Mouse (Mus musculus) thymus, postnatal 25 days (tissue): ENCODE data around the gene Efcab6.

ENCODE experiments used
- DNase-seq: peaks from one replicate; pipeline ENCODE4 v3.0.0; 2022

Efcab6 gene

DNA sequence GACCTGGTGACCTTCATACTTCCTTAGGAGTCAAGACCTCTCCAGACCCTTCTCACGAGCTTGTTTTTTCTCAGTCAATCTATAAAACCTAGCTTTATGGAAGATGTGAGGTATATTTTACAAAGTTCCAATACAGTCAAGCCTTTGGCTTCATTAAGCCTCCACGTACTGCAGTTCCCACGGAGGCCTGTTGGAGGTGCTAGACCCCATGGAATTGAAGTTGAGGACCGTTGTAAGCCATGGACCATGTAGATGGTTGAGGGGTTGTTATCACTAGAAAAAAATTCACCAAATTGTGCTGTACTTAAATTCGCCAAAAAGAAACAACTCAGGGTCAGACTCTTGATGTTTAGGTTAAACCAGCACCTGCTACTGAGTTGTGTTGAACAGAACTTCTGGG lies 9.1 kb downstream of the Efcab6 start:
- DNase-seq: no peak

DNA sequence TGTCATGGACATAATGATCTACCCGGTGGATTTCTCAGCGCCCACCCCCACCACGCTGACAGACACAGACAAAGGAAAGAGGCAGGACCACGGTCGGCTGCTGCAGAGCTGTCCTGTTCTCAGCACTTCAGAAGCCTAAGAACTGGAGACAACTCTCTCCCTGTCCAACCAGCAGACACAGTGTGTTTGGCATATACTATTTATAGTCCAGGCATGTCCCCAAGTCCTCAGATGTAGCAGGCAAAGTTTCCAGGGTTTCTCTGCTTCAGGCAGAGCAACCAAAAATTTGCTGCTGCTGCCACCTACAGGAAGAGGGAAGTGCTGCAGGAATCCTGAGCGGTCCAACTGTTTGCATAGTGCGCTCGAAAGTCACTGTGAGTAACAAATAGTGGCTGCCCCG lies 11.3 kb downstream of the Efcab6 start:
- DNase-seq: peak; percentile 35

DNA sequence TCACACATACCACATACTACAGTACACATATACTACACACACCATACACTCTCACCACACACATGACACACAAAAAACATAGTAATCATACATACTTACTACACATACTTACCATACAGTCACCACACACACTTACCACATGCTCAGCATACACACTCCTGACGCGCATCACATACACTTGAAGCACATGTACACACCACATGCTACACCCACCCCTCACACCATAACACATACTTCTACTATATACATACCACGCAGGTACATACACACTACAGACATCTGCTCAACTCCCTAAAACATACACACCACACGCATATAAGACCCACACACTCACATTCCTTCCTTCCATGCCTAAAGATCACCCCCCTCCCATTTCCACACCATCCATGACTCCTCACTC lies 11.9 kb downstream of the Efcab6 start:
- DNase-seq: no peak

DNA sequence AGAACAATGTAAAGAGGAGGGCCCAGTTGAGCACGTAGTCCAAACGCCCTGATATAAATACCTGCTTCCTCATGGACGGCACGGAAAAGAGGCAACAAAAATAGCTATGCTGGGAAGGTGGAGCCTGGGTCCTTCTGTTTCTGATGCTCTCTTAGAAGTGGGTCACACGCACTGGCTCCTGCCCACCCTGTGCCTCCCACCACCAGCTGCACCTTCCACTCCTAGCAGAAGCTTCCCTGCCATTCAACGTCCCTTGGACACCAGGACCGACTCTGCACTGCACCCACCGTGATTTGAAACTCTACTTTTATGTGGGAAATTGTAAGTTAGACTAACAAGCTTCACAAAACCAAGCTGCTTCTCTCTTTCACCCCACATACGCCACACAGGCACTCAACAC lies 12.8 kb downstream of the Efcab6 start:
- no peak for DNase-seq

DNA sequence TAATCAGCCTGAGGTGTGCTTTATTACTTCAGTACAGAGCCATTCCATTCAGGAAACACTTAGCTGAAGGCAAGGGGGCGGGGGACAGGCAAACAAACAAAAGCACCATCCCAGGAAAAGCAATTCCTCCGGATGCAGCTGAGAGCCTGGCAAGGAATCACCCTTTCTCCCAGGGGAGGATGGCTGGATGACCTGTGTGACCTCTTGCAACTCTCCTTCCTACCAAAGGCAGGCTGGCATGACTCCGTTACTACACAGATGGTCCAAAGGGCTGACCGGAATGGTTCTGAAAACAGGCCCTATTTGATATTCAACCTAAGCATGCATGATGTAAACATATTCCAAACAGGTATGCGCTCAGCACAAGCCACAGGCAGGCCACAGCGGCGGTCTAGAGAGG lies 15.6 kb downstream of the Efcab6 start:
- DNase-seq: no peak

DNA sequence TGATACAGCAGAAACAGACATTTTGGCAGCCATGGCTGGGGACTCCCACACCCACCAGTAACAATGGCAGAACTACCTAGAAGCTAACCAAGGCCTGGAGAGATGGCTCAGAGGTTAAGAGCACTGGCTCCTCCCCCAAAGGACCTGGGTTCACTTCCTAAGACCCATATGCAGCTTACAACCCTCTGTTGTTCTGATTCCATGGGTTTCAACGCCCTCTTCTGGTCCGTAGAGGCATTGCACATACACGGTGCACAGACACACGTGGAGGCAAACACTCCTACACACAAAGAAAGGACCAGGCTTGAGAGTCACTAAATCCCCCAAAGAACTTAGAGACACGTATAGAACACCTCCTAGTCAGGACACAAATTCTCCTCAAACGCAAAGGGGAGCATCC lies 19.6 kb downstream of the Efcab6 start:
- no peak for DNase-seq

DNA sequence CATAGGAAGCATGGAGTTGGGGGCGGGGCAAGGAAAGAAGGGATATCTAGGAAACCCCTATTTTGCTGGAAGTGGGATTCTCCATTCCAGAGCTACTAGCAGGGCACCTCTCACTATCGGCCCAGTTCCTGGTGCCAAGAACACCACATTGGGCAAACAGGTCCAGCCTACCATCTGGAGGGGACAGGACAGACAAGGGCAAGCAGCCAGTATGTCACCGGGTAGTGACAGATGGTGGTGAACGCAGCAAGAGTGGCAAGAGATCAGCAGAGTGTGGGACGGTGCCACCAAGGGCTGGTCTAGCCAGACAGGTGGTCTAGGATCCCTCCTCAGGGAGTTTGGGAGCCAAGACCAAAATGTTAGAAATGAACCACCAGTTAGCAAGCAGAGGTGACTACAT lies 28.1 kb downstream of the Efcab6 start:
- no peak for DNase-seq

DNA sequence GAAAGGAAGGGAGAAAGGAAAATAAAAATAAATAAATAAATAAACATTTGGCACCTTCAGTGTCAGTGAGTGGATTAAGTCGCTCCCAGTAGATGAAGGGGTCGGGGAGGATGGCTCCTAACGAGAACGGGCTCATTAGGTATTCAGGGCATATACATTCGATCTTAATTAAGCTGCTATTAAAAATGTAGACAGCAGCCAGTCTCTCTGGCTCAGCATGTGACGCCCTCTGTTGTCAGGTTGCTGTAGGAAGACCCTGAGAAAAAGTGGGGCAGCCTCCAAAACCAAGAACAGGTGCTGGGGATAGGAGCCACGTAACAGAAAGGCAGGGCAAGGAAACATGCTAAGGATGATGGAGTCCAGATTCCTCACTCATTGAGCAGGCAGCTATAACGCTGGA lies 39.5 kb downstream of the Efcab6 start:
- no peak for DNase-seq

DNA sequence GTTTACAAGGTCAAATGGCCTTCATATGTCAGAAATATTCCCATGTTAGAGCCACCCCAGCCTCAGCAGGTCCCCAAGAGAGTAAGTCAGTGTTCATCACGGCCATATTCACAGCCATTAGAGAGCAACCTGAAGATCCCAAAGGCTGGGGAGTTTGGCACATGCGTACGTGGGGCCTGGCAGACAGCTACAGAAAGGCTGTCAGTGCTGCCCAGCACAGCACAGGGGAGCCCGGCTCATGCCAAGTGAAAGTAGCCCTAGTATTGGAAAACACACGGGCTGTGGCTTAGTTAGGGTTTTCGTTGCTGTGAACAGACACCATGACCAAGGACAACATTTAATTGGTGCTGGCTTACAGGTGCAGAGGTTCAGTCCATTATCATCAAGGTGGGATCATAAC lies 40.3 kb downstream of the Efcab6 start:
- no peak for DNase-seq

DNA sequence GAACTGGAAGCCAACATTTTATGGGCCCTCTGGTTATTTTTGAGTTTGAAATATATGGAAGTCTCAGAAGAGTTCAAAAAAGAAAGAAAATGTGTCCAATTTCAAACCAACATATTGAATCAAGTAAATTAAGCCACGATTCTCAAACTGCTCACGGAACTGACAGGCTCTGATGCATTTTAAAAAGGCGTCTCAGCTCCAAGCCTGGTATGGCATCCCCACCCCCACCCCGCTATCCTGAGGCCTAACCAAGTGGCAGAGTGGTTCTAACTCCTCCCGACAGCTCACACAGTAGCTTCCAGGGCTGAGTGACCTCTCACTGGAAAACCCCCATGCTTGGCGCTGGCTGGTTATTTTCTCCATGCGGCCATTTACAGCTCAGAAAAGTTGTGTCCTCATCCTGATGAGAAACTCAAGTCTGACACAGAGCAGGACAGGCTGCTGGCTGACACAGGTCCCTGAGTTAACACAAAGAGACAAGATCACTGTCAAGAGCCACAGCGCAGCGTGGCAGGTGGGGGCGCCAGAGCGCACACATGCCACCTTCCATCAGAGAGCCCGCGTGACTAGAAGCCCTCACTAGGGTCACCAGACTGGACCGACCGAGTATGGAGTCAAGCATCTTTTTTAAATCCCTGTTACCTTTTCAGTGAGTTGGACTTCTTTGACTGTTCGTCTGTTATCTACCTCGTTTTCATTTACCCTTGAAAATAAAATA lies 55.7 kb downstream of the Efcab6 start:
- no peak for DNase-seq

DNA sequence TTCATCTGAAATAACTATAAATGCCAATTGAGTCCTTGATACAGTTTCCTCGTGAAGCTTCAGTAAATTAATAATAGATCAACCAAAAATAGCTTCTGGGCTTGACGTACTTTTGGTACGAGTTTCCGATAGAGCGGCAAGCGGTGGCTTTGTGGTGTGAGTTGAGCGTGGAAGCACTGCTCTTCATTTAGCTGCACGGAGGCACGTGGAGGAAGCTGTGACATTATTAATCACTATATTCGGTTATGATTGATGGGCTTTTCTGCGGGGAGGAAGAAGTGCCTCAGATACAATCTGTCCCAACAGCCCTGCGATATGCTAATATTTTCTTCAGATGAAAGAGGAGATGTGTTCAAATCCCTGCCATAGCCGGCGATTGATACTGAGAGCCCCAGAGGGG lies 60.9 kb downstream of the Efcab6 start:
- no peak for DNase-seq

DNA sequence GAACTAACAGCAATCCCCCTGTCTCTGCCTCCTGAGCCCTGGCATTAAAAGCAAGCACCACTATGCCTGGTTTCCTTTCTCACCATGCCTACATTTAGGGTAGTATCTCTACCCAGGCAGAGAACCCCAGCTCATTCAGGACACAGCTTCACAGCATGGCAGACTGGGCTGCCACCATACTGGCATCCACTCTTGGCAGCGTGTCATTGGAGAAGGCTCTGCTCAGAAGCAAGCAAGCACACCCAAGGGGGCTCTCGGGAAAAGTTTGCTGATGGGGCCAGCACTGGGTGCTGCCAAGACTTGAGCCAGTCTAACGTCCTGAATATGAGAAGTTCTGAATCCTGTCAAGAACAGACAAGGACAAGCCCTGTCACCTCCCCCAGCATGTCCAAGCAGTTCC lies 66.1 kb downstream of the Efcab6 start:
- no peak for DNase-seq

DNA sequence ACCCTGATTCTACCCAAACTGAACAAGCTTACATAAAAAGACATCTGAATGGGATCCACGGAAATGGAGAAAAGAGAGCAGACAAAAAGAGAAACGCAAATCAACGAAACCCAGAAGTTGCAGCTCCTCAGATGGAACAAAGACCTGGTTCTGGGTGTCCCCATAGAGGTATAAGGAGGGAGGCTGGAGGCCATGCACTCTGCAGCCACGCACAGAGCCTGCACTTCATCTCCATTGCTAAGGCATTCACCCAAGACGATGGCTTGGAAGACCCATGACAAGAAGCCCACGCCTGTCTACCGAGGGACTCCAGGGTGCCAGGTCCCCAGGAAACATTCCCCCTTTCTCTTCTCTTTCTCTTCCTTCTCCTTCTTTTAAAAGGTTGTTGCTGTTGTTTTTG lies 66.6 kb downstream of the Efcab6 start:
- no peak for DNase-seq

DNA sequence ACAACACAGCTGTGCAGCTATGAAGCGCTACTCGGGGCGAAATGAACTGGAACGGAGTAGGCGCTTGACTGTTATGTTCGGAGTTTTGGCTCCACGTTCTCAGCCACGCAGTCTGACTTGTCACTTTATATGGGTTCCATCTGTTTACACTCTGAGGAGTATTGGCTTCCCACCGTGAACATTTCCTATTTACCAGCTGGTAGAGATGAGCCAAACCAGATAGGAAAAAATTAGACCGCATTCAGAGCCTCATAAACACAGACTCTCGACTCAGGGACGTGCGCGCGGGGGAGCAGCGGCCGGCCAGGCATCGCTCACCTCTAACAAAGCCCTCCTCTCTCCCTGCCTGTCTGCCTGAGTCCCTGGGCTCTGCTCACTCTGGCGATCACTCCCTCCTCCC lies 67.1 kb downstream of the Efcab6 start:
- no peak for DNase-seq

DNA sequence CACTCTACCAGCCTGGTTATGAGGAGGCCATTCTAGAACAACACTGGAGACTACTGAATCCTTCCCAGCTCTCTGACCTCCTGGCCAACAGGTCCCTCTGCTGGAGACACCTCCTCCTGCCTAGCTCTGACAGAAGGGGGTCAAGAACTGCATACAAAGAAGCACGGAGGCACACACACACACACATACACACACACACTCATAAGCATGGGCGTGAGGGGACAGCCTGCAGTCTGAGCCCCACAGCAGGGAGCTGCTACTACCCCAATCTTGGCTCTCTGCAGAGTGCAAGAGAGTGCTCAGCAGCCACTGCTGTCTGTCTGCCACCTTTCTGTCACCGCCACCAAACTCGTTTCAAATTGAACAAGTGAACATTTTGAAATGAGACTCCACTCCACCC lies 67.6 kb downstream of the Efcab6 start:
- DNase-seq: no peak

DNA sequence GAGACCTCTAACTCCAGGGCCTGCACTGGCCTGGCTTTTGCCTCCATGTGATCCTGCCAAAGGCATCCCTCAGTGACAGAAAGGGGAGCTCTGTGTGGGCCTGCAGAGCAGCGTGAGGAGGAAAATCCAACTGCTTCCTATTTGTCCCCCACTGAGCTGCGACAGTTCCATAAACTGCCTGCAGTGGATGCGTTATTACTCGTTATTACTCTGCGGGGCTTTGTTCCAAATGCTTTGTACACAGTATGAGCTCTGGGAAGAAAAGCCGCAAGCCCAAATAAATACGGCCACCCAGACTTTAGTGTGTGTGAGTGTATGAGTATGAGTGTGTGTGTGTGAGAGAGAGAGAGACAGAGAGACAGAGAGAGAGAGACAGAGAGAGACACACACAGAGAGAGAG lies 68.3 kb downstream of the Efcab6 start:
- no peak for DNase-seq

DNA sequence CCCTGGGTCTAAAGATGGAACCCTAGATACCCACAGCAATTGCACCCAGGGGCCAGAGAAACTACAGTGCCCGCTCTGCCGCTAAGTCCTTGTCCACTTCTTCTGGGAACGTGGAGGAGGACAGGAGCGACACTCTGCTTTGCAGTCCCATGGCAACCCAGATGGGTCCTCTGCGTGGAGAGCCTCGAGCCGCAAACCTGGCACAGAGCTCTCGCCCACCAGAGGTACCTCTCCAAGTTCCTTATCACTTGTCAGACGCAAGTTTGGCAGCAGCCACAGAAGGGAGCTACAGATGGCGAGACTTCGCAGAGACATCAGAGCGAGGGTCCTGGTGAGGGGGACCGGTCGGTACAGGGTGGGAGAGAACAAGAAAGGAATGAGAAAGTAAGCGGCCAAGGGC lies 73.0 kb downstream of the Efcab6 start:
- no peak for DNase-seq

DNA sequence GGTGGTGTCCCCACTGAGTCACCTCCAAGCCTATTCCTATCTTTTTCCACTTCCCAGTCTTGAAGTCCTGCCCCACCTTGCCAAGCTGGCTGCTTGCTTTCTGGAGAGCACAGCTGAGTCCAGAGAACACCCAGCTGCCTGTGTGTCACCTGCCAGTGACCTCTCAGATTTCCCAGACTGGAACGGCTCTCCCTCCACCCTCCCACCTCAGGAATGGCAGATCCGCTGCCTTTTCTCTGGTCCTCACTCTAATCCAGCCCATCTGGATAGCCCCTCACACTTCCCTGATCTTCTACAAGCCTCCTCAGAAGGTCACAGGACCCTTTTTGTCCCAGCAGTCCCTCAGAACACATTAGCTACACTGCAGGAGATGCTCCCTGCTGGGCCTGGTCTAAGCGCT lies 73.7 kb downstream of the Efcab6 start:
- DNase-seq: no peak

DNA sequence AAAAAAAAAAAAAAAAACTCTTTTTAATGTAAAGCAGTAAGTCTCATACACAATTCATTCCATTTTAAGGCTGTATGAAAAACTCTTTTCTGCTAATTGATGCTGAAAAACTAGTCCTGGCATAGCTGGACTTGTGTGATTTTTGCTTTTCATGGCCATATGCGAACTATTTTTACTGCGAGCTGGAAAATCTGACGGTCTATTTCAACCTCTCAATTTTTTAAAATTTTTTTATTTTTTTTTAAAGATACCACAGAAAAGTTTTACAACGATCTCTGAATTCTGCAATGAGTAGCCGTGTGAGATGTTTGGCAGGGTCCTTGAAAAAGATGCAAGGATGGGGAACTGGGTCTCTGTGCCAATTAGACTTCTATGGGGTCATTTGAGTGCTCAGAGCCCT lies 75.9 kb downstream of the Efcab6 start:
- DNase-seq: no peak

DNA sequence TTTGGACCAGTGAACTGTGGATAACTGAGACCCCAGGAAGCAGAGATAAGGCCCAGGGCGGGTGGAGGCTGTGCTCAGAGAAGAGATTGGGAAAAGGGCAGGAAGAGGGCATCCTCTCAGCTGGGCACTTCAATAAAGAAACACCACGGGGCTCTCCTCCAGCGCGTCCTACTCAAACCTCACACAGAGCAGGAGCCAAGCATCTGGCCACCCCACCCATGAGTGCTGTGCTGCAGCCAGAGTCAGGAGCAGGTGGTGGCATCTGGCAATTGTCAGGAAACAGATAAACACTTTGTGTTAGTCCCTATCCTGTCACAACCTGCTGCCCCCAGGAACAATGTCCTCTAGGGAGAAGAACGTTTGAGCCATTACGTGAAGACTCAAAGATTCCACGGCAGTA lies 77.1 kb downstream of the Efcab6 start:
- no peak for DNase-seq

DNA sequence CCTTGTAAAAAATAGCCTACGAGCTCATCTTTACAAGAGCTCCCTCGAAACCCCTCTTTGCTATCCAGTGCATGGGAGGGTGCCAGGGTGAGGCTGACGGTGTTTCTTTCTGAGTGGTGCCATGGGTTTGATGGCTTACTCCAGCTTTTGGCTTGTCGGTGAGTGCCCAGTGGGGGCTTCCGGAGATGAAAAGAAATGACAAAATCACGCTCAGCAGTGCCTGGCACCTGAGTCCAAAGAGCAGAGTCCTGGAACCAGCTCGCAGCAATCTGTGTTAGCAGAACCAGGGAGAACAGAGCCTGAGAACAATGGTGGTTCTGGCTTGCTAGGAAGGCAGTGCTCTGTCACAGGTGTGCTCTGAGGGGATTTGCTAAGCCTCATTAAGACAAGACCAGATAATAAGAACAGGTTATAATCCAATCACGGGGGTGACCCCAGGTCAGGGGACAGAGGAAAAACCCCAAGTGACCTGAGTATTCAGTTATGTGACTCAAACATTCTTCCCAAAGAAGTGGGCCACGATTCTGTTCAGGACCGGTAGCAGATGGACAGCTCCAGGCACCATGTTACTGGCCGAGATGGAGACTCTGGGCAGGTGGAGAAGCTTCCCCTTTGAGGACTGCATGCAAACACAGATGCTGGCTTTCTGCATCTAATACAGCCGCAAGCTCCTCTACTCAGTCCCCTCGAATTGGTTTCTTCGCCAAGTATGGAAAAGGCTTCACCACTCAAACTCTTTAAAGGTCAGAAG lies 82.8 kb downstream of the Efcab6 start:
- DNase-seq: no peak

DNA sequence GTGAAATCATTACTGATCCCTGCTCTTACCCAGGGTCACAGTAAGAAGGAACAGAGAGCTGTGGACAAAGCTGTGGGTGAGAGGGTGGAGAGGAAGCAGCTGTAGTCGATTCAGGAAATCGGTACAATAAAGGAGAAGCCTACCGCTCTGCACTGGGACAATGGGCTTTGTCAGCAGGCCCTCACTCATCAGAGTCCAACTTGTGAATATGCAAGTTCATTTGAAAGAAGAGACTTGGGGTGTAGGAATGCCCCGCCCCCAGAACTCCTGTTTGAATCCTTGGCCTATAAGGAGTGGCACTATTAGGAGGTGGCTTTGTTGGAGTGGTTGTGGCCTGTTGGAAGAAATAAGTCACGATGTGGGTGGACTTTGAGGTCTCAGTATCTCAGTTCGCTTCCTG lies 86.3 kb downstream of the Efcab6 start:
- no peak for DNase-seq

DNA sequence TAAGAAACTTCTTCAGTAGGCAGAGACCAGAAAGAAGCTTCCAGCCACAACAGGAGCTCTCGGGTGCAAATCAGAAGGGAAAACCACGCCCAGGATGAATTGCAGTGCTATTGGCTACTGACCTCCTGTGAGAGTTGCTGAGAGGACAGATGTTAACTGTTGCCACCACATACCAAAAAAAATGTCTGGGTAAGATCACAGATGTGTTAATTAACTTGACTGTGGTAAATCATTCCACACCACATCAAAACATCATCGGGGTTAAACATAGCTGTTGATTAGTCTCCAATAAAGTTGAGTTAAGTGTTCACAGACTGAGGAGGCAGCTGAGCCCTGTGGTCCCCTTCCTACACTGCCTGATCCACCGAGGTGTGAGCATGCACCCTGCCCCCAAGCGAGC lies 88.1 kb downstream of the Efcab6 start:
- no peak for DNase-seq

DNA sequence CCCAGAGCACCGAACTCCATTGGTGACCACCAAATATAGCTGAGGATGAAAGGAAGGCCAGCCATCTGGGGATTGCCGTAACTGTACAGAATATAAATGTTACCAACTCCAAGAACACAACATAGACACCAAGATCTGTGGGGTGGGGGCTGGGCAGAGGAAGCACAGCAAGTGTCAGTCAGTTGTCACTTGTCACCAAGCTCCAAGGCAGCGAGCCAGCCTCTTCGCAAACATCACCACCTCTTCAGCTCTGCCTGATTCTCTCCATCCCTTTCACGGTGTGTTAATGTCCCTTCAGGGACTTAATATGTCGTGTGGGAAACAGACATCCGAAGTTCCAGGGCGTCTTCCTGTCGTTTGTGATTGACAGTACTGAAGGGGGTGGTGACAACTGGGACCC lies 93.0 kb downstream of the Efcab6 start:
- DNase-seq: no peak

DNA sequence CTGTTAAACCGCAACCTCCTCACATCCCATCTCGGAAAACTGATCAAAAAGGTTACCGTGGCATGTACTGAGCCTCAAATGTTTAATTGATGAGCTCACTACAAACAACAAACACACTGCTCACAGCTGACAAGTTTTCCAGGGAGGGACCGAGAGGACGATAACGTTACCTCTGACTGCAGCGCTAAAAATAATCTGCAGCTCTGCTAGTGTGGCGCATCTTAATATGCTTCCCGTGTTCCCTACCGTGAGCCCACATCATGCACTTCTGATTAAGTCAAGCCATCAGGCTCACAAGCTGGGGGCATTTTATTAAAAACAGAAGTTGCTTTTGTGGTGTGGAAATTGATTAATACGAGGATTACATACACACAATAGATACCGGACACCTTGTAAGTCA lies 97.4 kb downstream of the Efcab6 start:
- no peak for DNase-seq
